9 mouse cellular contexts compared by ENCODE assay signal in genomic region chr14:123659921-123660385, GRCm38 (mm10). TPM values are rescaled to one million over a fixed set of nuclear protein-coding genes. Genes with fewer than 3 reads are reported as not detected.
DNase-seq lines count a peak whose midpoint lies in the region; ATAC-seq and TF ChIP-seq lines count a peak whose summit lies in the region.
"Had no signal": no experiment of that assay in that cellular context is flagged by ENCODE, and none has a peak within 500 bp of the region (broad histone marks: within the 10 kb centered on the region; RNA-seq: fewer than 3 reads in every experiment).

Gene Itgbl1, plus strand, starts transcription at chr14:123659971.

- H3K9me3 ChIP-seq in neural tube, embryonic 11.5 days (ENCODE audit: control insufficient read depth, low read length), result no peaks in the 10 kb centered on the region

- TF ChIP-seq POLR2A in brain, embryonic 14.5 days (IDR thresholded peaks at IDR 0.05; ENCODE audit: borderline replicate concordance, extremely low read depth, insufficient read depth, insufficient read length, poor library complexity, severe bottlenecking), result no peak

- intact Hi-C loops in gastrocnemius, postnatal 36 days (cut with DNase I), result no loop called here

- no peaks in the 10 kb centered on the region for H3K36me3 ChIP-seq in neural tube, embryonic 11.5 days (ENCODE audit: control insufficient read depth, insufficient read depth, low read length)

- TF ChIP-seq CTCF in brain, embryonic 14.5 days (IDR thresholded peaks at IDR 0.05; ENCODE audit: borderline replicate concordance, extremely low read depth, insufficient read depth, insufficient read length), result no peak

- peak; percentile 84 for DNase-seq in brain, embryonic 14.5 days (ENCODE audit: low read depth)
- DNase-seq in embryo, embryonic 10.5 days (ENCODE audit: low spot score), result peak; percentile 23
- DNase-seq in gastrocnemius, postnatal 36 days, result peak; percentile 15 to 40
- DNase-seq in layer of hippocampus, adult 8-10 months (ENCODE audit: low spot score in 2 of 2), result peak; percentile 63 to 69
- DNase-seq in neural tube, embryonic 11.5 days (ENCODE audit: low spot score), result peak; percentile 17
- no peak for DNase-seq in liver
- no peak for DNase-seq in thymus, postnatal 36 days
- no peak for DNase-seq in kidney, adult 9 months

- ATAC-seq in neural tube, embryonic 11.5 days (ENCODE audit: insufficient read depth, low FRiP score, low TSS enrichment), result no peak

- no peak within 1 kb of the TSS for H3K4me3 ChIP-seq in neural tube, embryonic 11.5 days (ENCODE audit: low read depth, low read length)

- WGBS in neural tube, embryonic 11.5 days, result 34% methylated on average over 7 of the region's 7 CpGs

- no peak within 1 kb of the TSS for H3K4me2 ChIP-seq in neural tube, embryonic 11.5 days (ENCODE audit: low read depth)

- H3K27ac ChIP-seq in neural tube, embryonic 11.5 days (ENCODE audit: low read depth, low read length), result no peak within 1 kb of the TSS

- H3K9ac ChIP-seq in neural tube, embryonic 11.5 days (ENCODE audit: low read length), result no peak within 1 kb of the TSS

- H3K4me1 ChIP-seq in neural tube, embryonic 11.5 days (ENCODE audit: control insufficient read depth, insufficient read depth, low read length), result no peaks in the 10 kb centered on the region; the same call in 1 of the 2 replicates

- no peaks in the 10 kb centered on the region for H3K27me3 ChIP-seq in neural tube, embryonic 11.5 days (ENCODE audit: control insufficient read depth, insufficient read depth, low read length)

RNA-seq across cellular contexts. Expression of gene Itgbl1, which starts in this region (rescaled TPM):
- polyA plus RNA-seq in brain, embryonic 14.5 days (2012; rRNA removed), result 0.71 and 0.93 TPM in 2 replicates
- total RNA-seq in gastrocnemius, postnatal 36 days (2021), result 1 to 10 TPM; 6.3 to 6.5 TPM
- total RNA-seq in layer of hippocampus, adult 8-10 months (2022), result 1 to 10 TPM; 6.8 to 8.6 (median 7.8) TPM
- polyA plus RNA-seq in neural tube, embryonic 11.5 days (2014; fragmentation: Nextera tagmentation; extraction: Ambion mirVana), result 0.65 and 0.68 TPM in 2 replicates
- polyA plus RNA-seq: small intestine, adult 2 months had no signal

Comparison
In these comparisons a context has a peak if more than half of its experiments do, and no peak if none do; other contexts are left out.
1. Peak in DNase-seq in brain, embryonic 14.5 days; RNA of the gene not detected or under 1 TPM.
2. Peak in DNase-seq in neural tube, embryonic 11.5 days; RNA of the gene not detected or under 1 TPM.
3. DNase-seq: peak in embryo, embryonic 10.5 days (single experiment), gastrocnemius, postnatal 36 days (2 of 2) and layer of hippocampus, adult 8-10 months (2 of 2); none in liver (single experiment), thymus, postnatal 36 days (0 of 2) and kidney, adult 9 months (single experiment).